Mouse (Mus musculus) kidney, postnatal 36 days (tissue): ENCODE data around the gene Folr1.

Experiments
- DNase-seq, 2 experiments: peaks; one replicate each; pipeline ENCODE4 v3.0.0; 2021 to 2022; ENCODE audit warnings: mixed read lengths in 2 of 2

The Folr1 gene

DNA sequence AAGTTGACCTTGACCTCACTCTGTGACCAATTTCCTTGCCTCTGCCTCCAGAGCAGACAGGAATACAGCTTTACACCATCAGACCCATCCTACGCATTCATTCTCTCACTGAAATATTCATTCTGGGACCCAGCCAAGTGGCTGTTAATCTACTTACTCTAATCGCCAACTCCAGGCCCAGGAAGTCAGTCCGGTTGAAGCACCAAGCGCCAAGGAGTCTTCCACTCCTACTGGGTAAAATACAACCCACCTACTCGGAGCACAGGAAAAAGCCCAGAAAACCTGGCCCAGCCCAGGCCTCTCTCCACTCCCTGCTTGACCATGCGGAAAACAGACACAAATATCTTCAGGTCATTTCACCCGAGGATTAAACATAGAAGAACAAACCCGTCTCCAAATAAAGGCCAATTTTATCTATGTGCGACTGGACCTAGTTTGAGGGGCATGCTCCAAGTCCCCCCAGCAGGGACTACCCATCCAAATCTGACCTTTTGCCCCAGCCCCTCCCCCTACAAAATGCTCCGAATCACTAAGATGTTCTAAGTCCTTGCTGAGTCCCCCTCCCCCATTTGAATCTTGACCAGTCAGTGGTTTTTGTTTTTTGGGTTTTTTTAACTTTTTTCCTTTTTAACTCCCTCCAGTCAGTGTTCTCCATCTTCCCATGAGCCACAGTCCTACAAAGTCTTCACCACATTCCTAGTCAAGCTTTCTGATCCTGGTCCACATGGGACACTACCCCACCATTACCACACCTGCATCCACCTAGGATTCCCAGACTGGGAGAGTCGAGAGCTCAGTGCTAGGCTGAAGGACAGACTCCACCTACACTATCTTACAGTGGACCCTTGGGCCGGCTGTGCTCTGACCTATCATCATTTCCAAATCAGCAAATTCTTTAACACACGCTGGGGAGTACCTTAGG is 2.1 kb downstream of the Folr1 start:
- peak; percentile 67 to 79 for DNase-seq

GRCm38 (mm10) chr7:101867482-101867881 is 3.1 kb downstream of the Folr1 start:
- DNase-seq = no peak

GRCm38 (mm10) chr7:101866491-101867265 is 3.9 kb downstream of the Folr1 start:
- peak; percentile 40 to 42 for DNase-seq

GRCm38 (mm10) chr7:101863415-101863814 is 7.2 kb downstream of the Folr1 start, which contains the start of gene Anapc15:
Gene Anapc15, plus strand, starts transcription at chr7:101863715.
- DNase-seq = no peak

DNA sequence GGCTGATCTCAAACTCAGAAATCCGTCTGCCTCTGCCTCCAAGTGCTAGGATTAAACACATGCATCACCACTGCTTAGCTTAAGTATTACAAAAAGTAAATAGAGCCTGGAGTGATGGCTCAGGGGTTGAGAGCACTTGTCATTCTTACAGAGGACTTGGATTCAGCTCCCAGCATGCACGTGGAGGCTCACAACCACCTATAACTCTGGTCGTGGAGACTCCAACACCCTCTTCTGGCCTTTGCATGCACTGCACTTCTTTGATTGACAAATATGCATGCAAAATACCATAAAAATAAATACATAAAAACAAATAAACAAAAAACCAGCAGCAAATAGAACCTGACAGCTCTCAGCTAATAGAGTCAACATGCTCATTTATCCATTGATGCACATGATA is 8.3 kb downstream of the Folr1 start:
- no peak for DNase-seq

DNA sequence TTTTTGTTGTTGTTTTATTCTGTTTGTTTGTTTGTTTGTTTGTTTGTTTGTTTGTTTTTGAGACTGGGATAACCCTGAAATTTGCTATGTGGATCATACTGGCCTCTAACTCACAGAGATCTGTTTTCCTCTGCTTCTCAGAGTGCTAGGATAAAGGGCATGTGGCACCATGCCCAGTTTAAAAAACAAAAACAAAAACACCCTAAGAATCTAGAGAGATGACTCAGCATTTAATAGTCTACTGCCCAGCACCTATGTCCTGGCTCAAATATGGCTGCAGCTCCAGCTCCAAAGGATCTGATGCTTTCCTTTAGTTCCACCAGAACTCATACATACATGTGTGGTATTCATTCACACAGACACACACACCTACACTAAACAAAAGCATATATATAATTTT is 9.6 kb downstream of the Folr1 start:
- DNase-seq = peak; percentile 71 to 80

GRCm38 (mm10) chr7:101858362-101858761 is 12.2 kb downstream of the Folr1 start:
- DNase-seq = no peak

- DNase-seq = no peak
These were observed 13.5 kb downstream of the Folr1 start, which contains the start of gene Folr2 for GRCm38 (mm10) chr7:101857094-101857493. Gene Folr2, minus strand, starts transcription at chr7:101857194.

GRCm38 (mm10) chr7:101853816-101854215 is 16.8 kb downstream of the Folr1 start:
- no peak for DNase-seq

DNA sequence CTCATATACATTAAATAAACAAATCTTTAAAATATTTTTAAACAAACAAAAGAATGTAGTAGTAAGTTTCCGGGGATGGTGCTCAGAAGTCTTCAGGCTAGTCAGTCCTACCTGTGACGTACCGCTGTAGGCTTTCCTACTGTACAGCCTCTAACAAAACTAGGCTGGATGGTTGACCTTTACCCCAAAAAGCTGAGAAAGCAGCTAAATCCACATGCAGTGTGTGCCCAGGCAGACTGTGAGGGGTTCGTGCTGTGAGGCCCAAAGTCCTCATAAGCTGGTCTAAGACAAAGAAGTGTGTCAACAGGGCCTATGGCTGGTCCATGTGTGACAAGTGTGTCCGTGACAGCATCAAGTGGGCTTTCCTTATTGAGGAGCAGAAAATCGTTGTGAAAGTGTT is 17.7 kb downstream of the Folr1 start:
- DNase-seq = peak; percentile 31 to 60

- DNase-seq = no peak
These were observed 18.9 kb downstream of the Folr1 start for GRCm38 (mm10) chr7:101851689-101852088.

- DNase-seq = no peak
These were observed 22.7 kb downstream of the Folr1 start for GRCm38 (mm10) chr7:101847934-101848333.

DNA sequence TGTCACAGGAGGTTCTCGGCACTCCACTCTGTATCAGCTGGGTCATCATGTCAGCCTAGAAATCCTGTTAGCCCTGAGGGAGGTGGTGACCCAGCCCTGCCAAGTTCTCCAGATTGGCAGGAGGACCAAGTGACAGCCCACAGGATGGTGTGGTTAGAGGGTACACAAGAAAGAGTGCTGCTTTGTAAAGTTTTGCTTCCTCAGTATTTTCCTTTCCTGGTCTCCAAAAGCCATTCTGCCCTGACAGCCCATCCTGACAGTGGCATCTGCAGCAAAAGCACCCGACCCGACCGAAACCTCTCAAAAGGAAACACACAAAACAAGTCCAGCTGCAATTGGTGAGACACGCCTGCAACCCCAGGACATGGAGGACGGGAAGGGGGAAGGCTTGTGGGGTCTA is 26.4 kb downstream of the Folr1 start:
- DNase-seq = no peak

GRCm38 (mm10) chr7:101837606-101838471 is 32.7 kb downstream of the Folr1 start, which contains the start of gene Inppl1:
Gene Inppl1, minus strand, starts transcription at chr7:101838229.
- DNase-seq = peak; percentile 98

GRCm38 (mm10) chr7:101837154-101837605 is 33.4 kb downstream of the Folr1 start:
- DNase-seq = peak in 1 of 2 experiments; percentile 37

DNA sequence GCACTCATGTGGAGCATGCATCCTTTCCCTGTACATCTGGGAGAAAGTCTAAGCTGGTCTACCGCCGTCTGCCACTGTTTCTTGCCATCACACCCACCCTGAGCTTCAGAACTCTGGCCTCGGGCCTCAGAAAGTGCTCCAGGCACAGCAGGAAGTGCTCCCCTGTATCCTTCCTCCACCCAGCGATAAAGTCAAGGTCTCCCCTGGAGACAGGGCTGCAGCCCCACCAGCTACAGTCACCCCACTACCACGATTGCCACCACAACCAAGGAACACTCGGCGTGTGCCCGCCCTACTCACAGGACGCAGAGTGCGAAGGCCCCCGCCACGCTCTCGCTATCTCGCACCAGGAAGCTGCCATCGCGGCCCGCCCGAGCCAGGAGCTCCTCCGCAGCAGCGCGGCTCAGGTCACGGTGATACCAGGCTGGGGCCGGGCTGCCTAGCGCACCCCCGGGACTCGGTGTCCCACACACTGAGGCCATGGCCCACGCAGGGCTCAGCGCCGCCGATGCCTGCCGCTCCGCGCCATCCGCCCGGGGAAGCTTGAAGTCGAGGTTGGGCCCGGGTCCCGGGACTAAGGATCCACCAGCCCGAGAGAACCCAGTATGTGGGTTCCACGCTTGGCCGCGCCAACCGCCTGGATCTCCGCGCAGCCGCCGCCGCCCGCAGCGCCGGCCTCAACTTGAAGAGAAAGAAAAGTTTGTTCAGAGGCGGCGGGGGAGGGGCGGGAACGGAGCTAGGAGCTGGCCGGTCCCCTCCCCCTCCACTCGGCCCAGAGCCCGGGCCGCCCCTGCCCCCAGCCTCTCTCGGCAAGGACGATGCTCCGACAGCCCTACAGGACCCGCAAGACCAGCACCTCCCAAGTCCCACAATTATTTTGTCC is 34.1 kb downstream of the Folr1 start:
- peak; percentile 70 to 91 for DNase-seq

- no peak for DNase-seq
These were observed 35.0 kb downstream of the Folr1 start for GRCm38 (mm10) chr7:101835457-101836109.

- DNase-seq = no peak
These were observed 35.7 kb downstream of the Folr1 start for GRCm38 (mm10) chr7:101834903-101835302.

GRCm38 (mm10) chr7:101833916-101834584 is 36.5 kb downstream of the Folr1 start:
- no peak for DNase-seq

GRCm38 (mm10) chr7:101833352-101833751 is 37.2 kb downstream of the Folr1 start:
- DNase-seq = no peak
